Mouse (Mus musculus) neural tube, embryonic 14.5 days (tissue): Measurements from ENCODE around the gene Ctnnal1. TPM values are rescaled to one million over a fixed set of nuclear protein-coding genes. Genes with fewer than 3 reads are reported as not detected.

Source experiments
- ATAC-seq: fragments of 200-750 bp; cut with Nextera tagmentation; 2 replicates; pipeline ENCODE4 v1.8.0; 2017; ENCODE audit warnings: low read depth, mild to moderate bottlenecking, moderate TSS enrichment, moderate library complexity
- H3K27ac ChIP-seq: fragments of 300-500 bp; sonication (generic); 2 replicates; pipeline ENCODE4 v1.5.1; 2014; ENCODE audit warnings: low read depth, mild to moderate bottlenecking, control low read depth, low read length, moderate library complexity, mixed read lengths
- H3K27me3 ChIP-seq: fragments of 300-500 bp; sonication (generic); 2 replicates; pipeline ENCODE4 v1.6.1; 2014; ENCODE audit warnings: low read length; ENCODE audit not compliant: control insufficient read depth, insufficient read depth
- H3K36me3 ChIP-seq: fragments of 300-500 bp; sonication (generic); 2 replicates; pipeline ENCODE4 v1.6.1; 2014; ENCODE audit warnings: low read length, mixed read lengths; ENCODE audit not compliant: control insufficient read depth, insufficient read depth
- H3K4me1 ChIP-seq: fragments of 300-500 bp; sonication (generic); 2 replicates; pipeline ENCODE4 v1.6.1; 2014; ENCODE audit warnings: low read length; ENCODE audit not compliant: control insufficient read depth, insufficient read depth
- H3K4me2 ChIP-seq: fragments of 300-500 bp; sonication (generic); 2 replicates; pipeline ENCODE4 v1.6.1; 2014; ENCODE audit warnings: mild to moderate bottlenecking, low read depth, low read length, control low read depth
- H3K4me3 ChIP-seq: fragments of 300-500 bp; sonication (generic); 2 replicates; pipeline ENCODE4 v1.5.1; 2014; ENCODE audit warnings: low read depth, low read length, control low read depth, mixed read lengths
- H3K9ac ChIP-seq: fragments of 300-500 bp; sonication (generic); replicated peaks from 2 replicates; pipeline ENCODE4 v1.6.1; 2014; ENCODE audit warnings: low read depth, mild to moderate bottlenecking, control low read depth, low read length, mixed read lengths
- H3K9me3 ChIP-seq: fragments of 300-500 bp; sonication (generic); 2 replicates; pipeline ENCODE4 v1.6.1; 2016; ENCODE audit warnings: low read length; ENCODE audit not compliant: control insufficient read depth
- WGBS: fragments of 180-500 bp; shearing (Covaris S2); extraction: QIAGEN DNeasy Blood & Tissue Kit; methylation state at CpG from one replicate; pipeline ENCODE4 v1.1.7; 2014; 5-methylcytosine and 5-hydroxymethylcytosine counted together
- microRNA counts: library from miRNA; unstranded; fragments of <30 nt; microRNA quantifications from one replicate; lab custom pipeline; 2016
- microRNA-seq: library from miRNA; unstranded; fragments of <30 nt; microRNA quantifications from one replicate; pipeline ENCODE4, GENCODE M21; 2016
- polyA plus RNA-seq: library from polyadenylated mRNA; unstranded; fragments of >200 nt; fragmentation: Nextera tagmentation; extraction: Ambion mirVana; gene quantifications from 2 replicates; pipeline ENCODE4 v1.2.1, GENCODE M21; 2014

The Ctnnal1 gene
- polyA plus RNA-seq, 1 experiment from 2014 or later: 14.4 TPM

DNA sequence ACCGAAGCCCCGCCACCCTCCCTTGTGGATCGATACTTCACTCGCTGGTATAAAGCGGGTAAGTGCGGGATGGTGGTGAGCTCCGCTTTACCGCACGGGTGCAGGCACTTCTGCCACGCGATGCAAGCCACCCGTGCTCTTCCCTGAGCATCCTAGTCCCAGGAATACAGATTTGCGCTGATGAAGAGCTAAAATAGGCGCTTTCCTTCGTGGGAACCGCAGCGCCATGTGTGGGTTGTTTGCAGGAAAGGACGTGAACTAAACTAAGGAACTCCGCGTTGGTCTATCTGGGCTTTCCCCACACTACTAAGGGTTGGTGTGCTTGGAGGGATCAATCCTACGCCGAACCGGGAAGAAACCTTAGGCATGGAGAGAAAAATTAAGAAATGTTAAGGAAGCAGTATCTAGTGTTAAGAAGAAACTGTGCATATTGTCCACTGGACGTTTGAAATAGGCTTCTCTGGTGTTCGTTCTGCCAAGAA, 62.3 kb downstream of the Ctnnal1 start:
- H3K4me2 ChIP-seq: peak overlapping the region; percentile 67
- H3K27ac ChIP-seq: peak overlapping the region; percentile 82
- ATAC-seq: peak; percentile 38; the same call in 1 of the 2 replicates
- H3K27me3 ChIP-seq: no peaks in the 10 kb centered on the region
- 4% methylated on average over 25 of the region's 25 CpGs for WGBS
- no peaks in the 10 kb centered on the region for H3K9me3 ChIP-seq
- H3K36me3 ChIP-seq: peaks cover 21% of the 10 kb centered on the region
- peaks cover 20% of the 10 kb centered on the region for H3K4me1 ChIP-seq
- H3K9ac ChIP-seq: peak overlapping the region; percentile 84
- H3K4me3 ChIP-seq: peak overlapping the region; percentile 97

GRCm38 (mm10) chr4:56801907-56802668, 62.9 kb downstream of the Ctnnal1 start, which contains the start of the genes Elp1 and Fam206a:
Gene Elp1, minus strand, starts transcription at chr4:56802331.
Gene Fam206a, plus strand, starts transcription at chr4:56802345.
- peaks cover 27% of the 10 kb centered on the region for H3K36me3 ChIP-seq
- no peaks in the 10 kb centered on the region for H3K27me3 ChIP-seq
- no peaks in the 10 kb centered on the region for H3K9me3 ChIP-seq
- WGBS: under 1% methylated on average over 72 of the region's 72 CpGs
- peak within 1 kb of the TSS; percentile 70 for H3K4me2 ChIP-seq
- H3K4me1 ChIP-seq: peaks cover 20% of the 10 kb centered on the region
- ATAC-seq: peak; percentile 97
- H3K4me3 ChIP-seq: peak within 1 kb of the TSS; percentile 97
- H3K9ac ChIP-seq: peak within 1 kb of the TSS; percentile 84
- peak within 1 kb of the TSS; percentile 82 for H3K27ac ChIP-seq

DNA sequence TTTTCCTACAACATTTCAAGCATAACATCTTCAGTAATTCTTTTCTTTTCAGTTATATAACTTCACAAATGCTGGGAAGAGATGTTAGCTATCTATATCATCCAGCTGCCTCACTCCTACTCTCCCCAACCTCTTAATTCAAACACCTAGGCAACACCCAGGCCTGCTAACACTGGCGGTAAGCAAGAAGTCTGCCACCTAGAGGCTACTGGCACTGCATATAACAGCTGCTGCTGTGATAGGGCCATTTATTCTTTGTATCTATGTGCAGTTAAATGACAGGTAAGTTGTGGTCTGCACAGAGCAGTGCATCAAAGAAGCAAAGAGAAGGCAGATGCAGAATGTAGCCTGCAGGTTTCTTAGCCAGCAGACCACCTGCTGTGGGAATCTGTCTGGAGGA, 73.6 kb downstream of the Ctnnal1 start:
- WGBS: 61% methylated on average over 1 of the region's 1 CpGs

GRCm38 (mm10) chr4:56771065-56771464, 93.9 kb downstream of the Ctnnal1 start:
- Histone ChIP-seq H3K9me3 (no peaks in the 10 kb centered on the region), H3K4me3 (no peak overlapping the region), H3K9ac (no peak overlapping the region), H3K36me3 (peaks cover 78% of the 10 kb centered on the region), H3K4me2 (no peak overlapping the region), H3K27ac (no peak overlapping the region), H3K27me3 (no peaks in the 10 kb centered on the region), H3K4me1 (no peaks in the 10 kb centered on the region)
- WGBS: 87% methylated on average over 1 of the region's 1 CpGs
- ATAC-seq: no peak

More for the DNA sequence above, 73.6 kb downstream of the Ctnnal1 start:
- H3K4me3 ChIP-seq: no peak overlapping the region
- H3K36me3 ChIP-seq: peaks cover 81% of the 10 kb centered on the region
- H3K9me3 ChIP-seq: no peaks in the 10 kb centered on the region
- no peaks in the 10 kb centered on the region for H3K27me3 ChIP-seq
- H3K9ac ChIP-seq: no peak overlapping the region
- H3K4me2 ChIP-seq: no peak overlapping the region
- ATAC-seq: peak; percentile 46; the same call in 1 of the 2 replicates
- no peak overlapping the region for H3K27ac ChIP-seq
- no peaks in the 10 kb centered on the region for H3K4me1 ChIP-seq

GRCm38 (mm10) chr4:56768913-56769312, 96.1 kb downstream of the Ctnnal1 start:
- no peaks in the 10 kb centered on the region for H3K4me1 ChIP-seq
- H3K27me3 ChIP-seq: no peaks in the 10 kb centered on the region
- peaks cover 79% of the 10 kb centered on the region for H3K36me3 ChIP-seq
- no peak overlapping the region for H3K4me2 ChIP-seq
- 96% methylated on average over 7 of the region's 7 CpGs for WGBS
- ATAC-seq: no peak
- no peaks in the 10 kb centered on the region for H3K9me3 ChIP-seq
- no peak overlapping the region for H3K9ac ChIP-seq
- H3K27ac ChIP-seq: no peak overlapping the region
- no peak overlapping the region for H3K4me3 ChIP-seq

- peaks cover 74% of the 10 kb centered on the region for H3K36me3 ChIP-seq
- H3K9me3 ChIP-seq: no peaks in the 10 kb centered on the region
- H3K4me1 ChIP-seq: no peaks in the 10 kb centered on the region
- no peak overlapping the region for H3K4me3 ChIP-seq
- no peak overlapping the region for H3K4me2 ChIP-seq
- no peak for ATAC-seq
- H3K9ac ChIP-seq: no peak overlapping the region
- 81% methylated on average over 5 of the region's 5 CpGs for WGBS
- H3K27me3 ChIP-seq: no peaks in the 10 kb centered on the region
- H3K27ac ChIP-seq: no peak overlapping the region
These were observed 97.1 kb downstream of the Ctnnal1 start for GRCm38 (mm10) chr4:56767861-56768284.

MicroRNAs encoded within 50 kb of the gene (microRNA counts, 519-probe panel; counts per million panel counts)
- 4,399 counts per million, percentile 54 among the panel's probes with 10 or more counts for microRNA mmu-miR-32 (lab: Ali Mortazavi, UCI)

Small RNAs within 50 kb of the gene (microRNA-seq; reads per million reads assigned to microRNA genes)
- gene Mir32: 140 reads per million, percentile 51 among the genes with 10 or more reads in this experiment

Other genes with a start within 250 kb of the Ctnnal1 start
- not detected in 2 replicates for gene Gm26657, start 125.1 kb downstream of the Ctnnal1 start, polyA plus RNA-seq
- gene Actl7b, start 123.7 kb downstream of the Ctnnal1 start, polyA plus RNA-seq: not detected in 2 replicates
- gene Actl7a, start 121.8 kb downstream of the Ctnnal1 start, polyA plus RNA-seq: not detected in 2 replicates
- 76.9 and 94.1 TPM in 2 replicates for gene Elp1, start 62.9 kb downstream of the Ctnnal1 start, polyA plus RNA-seq
- gene Fam206a, start 62.8 kb downstream of the Ctnnal1 start, polyA plus RNA-seq: 17.8 and 19.0 TPM in 2 replicates
- 9.3 and 11.0 TPM in 2 replicates for gene Tmem245, start 82.2 kb upstream of the Ctnnal1 start, polyA plus RNA-seq
- 31.6 and 34.5 TPM in 2 replicates for gene Frrs1l, start 125.2 kb upstream of the Ctnnal1 start, polyA plus RNA-seq